Mouse (Mus musculus) urinary bladder, postnatal 10 days (tissue): ENCODE data around the gene Trp53i13.

Experiments used
- DNase-seq: peaks from one replicate; pipeline ENCODE4 v3.0.0; 2022; ENCODE audit warnings: low spot score

The Trp53i13 gene

DNA sequence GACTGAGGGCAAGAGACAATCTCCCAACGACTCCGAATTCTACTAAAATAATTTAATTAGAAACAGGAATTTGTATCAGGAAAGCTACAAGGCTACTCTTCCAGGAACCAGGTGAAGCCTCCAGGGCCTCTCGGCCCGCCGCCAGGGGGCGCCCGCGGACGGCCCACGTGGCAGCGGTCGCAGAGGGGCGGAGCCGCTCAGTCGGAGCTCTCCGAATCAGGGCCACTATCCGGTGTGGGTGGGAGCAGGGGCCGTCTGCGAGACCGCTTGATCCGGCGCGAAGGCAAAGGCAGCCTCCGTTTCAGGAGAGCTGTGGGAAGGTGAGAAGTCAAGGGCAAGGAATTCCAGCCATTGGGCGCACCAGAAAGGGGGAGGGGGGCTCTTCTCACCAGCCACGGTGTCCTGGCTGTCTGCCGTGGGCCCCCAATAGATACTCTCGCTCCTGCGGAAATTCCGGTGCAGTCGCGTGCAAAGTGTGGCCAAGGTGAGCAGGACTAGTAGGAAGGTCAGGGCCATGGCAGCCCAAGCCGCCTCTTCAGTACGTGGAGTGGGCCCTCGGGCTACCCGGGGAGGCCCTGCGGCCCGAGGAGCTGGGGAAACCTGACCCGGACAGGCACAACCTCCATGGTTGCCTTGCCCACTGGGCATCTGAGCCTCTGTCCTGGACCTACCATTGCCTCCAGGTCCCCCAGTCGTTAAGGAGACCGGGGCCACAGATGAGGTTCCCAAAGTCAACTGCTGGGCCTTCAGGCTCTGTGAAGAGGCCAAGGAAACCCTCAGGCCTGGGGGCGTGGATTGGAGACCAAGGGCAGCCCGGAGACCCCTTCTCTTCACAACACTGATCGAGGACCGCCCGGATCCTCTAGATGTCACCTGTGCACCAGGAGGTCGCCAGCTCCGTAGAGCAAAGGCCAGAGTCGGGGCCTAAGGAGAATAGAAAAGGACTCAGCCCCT is 7.4 kb downstream of the Trp53i13 start:
- DNase-seq = no peak

DNA sequence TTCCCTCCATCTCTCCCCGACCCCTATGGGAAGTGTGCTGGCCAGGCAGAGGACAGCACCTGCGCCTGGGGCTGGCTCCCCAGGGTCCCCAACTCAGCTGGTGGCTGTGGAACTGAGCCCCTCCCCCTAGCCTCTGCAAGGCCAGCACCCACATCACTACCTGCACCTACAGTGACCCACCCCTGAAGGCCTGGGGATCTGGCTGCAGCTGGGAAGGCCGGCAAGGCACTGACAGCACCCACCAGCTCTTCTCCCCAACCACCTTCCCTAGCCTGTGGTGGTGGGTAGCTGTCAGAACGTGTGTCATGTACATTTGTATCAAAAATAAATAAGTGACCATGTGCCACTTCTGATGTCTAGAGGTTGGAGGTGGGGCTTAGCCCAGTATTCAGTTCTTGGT is 8.4 kb downstream of the Trp53i13 start:
- DNase-seq = no peak

DNA sequence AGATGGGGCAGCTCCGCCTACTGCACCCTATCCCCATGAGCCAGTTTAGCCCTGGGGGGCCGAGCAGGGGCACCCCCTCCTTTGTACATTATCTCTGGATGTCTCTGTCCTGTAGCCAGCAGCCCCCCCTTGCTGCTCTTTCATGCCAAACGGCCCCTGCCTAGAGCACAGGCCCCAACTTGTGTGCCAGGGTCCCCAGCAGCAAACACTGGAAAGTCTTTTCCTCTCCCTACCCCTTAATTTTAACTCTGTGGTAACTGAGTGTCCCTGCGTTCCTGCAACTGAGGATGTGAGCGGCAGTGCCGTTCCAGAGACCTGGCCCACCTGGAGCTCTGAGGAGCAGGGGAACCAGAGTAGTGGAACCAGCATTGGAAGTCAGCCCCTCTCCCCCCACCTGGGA is 8.8 kb downstream of the Trp53i13 start:
- DNase-seq = no peak

DNA sequence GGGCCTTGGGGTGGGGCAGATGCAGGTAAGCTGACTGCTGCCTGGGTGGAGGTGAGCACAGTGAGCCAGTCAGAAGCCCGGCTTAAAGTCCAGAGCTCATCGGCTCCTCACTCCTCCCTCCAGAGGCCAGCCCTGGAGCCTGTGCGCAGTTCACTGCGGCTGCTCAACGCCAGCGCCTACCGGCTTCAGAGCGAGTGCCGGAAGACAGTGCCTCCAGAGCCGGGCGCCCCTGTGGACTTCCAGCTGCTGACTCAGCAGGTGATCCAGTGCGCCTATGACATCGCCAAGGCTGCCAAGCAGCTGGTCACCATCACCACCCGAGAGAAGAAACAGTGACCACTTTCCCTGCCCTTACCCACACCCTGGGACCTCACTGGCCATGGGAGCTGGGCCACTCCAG is 9.5 kb downstream of the Trp53i13 start:
- no peak for DNase-seq

DNA sequence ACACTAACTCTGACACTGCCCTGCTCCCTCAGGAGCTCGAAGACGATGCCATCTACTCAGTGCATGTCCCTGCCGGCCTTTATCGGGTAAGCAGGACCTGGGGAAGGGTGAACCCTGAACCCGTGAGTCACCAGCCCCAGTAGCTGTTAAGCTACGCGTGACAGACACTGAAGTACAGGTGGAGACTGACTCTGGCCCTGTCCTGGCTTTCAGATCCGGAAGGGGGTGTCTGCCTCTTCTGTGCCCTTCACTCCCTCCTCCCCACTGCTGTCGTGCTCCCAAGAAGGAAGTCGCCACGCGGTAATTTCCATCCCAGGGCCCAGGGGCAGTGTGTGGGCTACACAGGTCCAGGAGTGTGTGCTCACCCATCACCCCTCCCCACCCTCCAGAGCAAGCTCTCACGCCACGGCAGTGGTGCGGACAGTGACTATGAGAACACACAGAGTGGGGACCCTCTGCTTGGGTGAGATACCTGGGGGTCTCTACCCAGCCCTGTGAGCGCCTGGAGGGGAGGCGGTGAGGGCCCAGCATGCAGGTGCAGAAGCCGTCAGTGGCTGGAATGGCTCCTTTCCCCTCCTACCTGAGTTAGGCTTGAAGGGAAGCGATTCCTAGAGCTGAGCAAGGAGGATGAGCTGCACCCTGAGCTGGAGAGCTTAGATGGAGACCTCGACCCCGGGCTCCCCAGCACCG is 10.3 kb downstream of the Trp53i13 start:
- no peak for DNase-seq

DNA sequence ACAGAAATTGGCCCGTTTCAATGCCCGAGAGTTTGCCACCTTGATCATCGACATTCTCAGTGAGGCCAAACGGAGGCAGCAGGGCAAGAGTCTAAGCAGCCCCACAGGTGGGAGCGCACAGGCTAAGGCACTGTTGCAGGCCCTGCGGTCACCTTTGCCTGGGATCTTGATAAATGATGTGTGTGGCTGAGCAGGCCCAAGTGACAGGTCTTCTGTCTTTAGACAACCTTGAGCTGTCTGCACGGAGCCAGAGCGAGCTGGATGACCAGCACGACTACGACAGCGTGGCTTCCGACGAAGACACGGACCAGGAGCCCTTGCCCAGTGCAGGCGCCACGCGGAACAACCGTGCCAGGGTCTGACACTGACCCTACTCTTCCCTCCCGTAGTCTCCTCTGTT is 11.4 kb downstream of the Trp53i13 start:
- DNase-seq = no peak

DNA sequence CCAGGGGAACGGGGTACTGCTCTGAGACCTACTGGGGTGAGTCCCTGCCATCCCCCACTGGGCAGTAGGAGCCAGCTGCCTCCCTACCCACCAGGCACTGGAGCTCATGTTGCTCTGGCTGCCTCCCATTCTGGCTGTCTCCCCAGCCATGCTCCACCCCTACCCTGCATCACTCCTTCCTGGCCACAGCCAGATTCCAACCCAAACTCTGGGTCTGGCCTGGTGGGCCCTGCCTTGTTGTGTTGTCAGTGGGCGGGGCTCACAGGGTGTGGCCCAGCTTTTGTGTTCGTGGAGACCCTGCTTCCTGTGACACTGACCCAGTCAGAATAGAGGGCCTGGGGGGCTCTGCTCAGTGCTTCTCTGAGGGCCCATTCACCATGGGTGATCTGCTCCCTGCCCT is 12.3 kb downstream of the Trp53i13 start:
- DNase-seq = no peak

DNA sequence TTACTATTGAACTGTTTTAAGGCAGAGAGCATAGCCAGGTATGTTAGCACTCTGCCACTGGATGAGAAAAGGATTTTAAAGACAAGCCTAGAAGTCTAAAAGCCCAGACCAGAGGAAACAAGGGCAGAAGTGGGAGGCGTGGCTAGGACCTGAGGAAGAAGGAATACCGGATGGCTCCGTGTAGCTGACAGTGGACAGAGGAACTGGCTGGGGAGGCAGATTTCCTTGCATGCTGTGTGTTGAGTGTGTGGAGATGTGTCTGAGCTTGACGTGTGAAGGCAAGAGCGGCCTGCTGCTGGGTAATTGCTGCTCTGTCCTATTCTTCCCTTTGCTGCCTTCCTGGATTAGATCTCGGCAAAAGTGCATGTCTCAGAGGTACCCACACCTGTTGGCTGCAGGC is 13.3 kb downstream of the Trp53i13 start:
- DNase-seq = no peak

DNA sequence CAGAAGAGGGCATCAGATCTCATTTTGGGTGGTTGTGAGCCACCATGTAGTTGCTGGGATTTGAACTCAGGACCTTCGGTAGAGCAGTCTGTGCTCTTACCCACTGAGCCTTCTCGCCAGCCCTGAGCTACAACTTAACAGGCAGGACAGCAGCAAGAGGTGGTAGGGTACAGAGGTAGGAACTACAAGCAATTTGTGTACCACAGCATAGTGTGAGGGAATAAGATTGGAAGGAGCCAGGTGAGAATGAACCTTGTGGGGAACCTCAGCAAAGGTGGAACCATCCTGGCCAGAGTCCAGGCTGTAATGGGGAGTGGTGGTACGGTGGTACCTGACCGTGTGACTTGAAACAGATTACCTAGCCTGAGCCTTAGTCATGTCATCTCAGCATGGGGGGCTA is 13.8 kb downstream of the Trp53i13 start:
- no peak for DNase-seq

DNA sequence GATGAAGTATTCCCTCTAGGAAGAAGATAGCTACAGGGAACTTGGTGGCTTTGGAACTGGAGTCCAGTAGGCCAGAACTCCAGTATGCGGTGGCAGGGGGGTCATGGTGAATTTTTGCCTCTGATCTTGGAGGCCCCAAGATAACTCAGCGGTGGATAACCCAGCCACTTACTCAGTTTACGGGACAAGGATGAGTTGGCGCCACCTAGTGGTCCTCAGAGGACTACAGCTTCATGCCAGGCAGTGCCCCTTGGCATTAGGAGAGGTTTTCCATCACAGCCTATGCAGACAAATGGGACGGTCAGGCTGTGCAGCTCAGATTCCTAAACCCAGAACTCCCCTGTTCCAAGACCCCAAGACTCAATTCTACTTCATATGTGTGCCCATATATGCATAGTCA is 14.4 kb downstream of the Trp53i13 start:
- DNase-seq = no peak

DNA sequence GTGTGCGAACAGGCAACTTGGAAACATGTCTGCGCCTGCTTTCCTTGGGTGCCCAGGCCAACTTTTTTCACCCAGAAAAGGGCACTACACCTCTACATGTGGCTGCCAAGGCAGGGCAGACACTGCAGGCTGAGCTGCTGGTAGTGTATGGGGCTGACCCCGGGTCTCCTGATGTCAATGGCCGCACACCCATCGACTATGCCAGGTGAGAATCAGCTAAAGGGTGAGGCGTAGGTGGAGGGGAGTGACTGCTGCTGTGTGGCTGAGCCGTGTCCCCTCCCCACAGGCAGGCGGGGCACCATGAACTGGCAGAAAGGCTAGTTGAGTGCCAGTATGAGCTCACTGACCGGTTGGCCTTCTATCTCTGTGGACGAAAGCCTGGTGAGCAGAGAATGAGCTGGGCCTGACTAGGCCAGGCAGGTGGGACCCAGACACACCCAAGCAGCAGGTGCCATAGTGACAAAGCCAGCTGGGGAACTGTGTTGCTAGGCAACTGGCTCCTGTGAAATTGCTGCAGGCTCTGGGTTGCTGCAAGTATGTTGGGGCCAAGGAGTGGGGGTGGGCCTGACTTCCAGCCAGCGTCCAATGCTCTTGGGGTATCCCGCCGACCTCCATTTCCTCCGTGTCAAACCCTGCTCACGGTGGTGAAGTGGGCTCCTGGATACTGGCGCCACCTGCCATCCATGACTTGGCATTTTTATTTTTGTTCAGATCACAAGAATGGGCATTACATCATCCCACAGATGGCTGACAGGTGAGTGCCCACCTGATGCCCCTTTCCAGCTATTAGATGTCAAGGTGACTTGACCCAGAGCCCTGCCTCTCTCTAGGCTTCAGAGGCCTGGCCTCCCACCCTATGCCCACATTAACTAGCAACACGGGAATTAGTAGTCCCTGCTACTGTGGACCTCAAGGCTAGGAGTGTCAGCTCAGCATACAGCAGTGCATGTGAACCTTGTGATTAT is 15.1 kb downstream of the Trp53i13 start:
- DNase-seq = no peak

DNA sequence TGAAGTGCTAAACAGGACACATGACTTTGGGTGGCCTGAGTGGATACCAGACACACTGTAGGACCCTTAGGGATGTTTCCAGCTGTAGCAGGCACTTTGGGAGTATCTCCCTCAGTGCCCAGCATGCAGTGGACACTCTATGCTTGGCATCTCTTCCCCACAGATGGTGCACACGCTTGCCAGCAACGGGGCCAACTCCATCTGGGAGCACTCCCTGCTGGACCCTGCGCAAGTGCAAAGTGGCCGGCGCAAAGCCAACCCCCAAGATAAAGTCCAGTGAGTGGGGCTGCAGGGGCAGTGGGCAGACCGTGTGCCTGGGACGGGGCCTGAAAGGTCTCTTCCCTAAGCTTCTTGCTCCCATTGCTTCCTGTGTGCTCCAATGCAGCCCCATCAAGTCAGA is 16.4 kb downstream of the Trp53i13 start:
- no peak for DNase-seq

DNA sequence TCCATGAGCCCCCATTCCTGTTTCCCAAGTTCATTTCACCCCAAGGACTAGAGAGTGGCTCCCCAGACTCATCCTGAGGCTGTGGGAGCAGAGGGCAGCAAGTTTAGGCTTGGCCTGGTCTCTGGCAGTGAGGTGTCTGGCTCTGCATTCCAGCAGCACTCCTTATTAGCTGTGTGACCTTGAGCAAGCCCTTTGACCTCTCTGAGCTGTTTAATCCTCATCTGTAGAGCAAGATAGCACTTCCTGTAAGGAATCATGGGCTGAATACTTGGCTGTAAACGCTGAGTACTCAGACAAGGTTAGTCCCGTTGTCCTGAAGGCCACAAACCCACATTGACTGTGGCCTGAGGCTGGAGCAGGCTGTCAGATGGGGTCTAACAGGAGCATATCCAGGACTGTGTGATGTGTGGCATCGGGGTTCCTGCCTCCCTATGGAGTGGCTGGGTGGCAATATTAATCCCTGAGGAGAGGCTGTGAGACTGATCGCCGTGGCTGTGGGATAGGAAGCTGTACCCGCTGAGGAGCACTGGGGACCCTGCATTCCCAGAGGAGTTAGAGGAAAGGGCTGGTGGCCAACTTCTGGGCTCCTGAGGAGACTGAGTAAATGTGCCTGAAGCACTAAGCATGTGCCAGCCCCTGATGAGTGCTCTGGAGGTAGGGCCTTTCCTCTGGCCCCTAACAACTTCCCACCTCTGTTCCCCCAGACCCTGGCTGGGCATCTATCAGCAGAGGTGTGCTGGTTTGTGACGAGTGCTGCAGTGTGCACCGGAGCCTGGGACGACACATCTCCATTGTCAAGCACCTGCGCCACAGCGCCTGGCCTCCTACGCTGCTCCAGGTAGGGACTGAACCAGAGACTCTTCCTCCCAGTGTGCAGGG is 17.3 kb downstream of the Trp53i13 start:
- DNase-seq = no peak

DNA sequence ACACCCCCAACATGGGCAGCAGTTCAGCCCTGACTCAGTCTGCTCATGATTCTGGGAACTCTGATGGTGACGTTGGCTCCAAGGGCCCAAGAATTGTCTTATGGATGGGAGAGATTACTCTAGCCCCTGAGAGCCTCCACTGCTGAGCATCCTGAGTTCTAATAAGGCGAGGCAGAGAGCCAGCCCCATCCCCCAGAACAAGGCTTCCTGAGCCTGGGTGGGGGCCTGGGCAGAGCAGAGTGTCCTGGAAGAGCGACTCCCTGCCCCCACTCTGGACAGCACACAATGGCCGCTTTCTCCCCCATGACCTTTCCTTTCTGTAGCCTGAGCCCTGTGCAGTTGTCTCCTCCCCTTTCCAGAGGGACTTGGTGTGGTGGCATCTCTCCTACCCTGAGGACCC is 17.9 kb downstream of the Trp53i13 start:
- DNase-seq = no peak

DNA sequence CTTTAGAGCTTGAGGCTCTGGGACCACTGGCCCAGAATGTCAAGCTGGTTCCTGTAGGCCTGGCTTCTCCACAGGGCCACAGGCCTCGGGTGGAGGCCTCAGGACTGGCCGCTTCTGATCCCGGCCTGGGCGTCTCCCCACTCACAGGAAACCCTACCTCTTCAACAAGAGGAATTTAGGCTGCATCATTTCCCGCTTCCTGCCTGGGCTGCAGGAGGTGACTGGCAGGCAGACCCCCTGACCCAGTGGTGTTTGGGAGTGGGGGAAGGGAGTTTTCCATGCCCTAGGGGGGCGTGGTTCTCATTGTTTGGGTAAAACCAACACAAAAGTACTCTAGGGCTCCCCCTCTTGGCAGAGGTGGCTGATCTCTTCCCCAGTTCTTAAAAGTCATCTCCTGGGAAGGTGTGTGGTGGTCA is 18.4 kb downstream of the Trp53i13 start:
- no peak for DNase-seq

DNA sequence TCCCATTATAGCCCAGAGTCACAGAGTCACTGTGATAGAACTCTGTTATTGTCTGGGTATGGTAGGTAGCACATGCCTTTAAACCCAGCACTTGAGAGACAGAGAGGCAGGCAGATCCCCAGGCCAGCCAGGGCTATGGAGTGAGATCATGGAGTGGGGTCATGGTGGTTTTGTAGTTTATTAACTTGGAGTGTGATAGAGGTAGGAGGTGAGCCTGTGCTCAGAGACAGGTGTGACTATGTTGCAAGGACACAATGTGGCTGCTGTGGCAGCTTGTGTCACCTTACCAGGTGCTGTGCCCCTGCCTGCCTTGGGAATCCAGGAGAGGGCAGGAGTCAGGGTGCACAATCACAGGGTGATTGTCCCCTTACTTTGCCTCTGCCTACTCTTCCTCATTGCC is 20.3 kb downstream of the Trp53i13 start:
- no peak for DNase-seq

DNA sequence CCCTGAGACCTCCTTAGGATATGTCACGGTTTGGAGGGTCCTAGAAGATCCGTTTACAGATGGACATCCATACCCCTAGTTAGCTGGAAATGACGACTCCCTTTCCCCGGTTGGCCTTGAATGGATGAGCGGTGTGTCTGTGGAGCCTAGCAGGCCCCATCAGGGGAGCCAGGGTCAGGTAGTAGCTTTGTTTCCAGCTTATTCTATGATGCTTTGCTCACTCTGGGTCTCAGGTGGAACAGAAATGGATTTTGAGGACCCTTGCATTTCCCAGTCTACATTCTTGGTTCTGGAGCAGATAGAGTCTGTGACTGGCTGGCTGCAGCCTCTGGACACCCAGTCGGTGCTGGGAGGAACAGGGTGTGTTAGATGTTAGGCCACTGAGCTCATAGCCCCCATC is 21.0 kb downstream of the Trp53i13 start:
- no peak for DNase-seq

DNA sequence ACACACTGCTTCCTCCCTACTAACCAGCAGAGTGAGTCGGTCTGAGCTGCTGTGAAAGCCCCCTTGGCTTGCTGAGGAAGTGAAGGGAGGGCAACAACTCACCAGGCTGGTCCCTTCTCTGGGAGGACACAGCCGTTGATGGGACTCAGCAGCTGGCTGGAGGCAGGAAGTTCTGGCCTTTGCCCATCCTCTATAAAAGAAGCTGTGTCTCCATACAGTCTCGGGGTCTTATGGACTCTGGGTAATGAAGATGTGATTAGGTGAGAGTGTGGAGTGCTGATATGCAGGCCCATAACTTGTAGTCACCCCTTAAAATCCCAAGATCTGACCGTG is 21.5 kb downstream of the Trp53i13 start:
- DNase-seq = no peak

DNA sequence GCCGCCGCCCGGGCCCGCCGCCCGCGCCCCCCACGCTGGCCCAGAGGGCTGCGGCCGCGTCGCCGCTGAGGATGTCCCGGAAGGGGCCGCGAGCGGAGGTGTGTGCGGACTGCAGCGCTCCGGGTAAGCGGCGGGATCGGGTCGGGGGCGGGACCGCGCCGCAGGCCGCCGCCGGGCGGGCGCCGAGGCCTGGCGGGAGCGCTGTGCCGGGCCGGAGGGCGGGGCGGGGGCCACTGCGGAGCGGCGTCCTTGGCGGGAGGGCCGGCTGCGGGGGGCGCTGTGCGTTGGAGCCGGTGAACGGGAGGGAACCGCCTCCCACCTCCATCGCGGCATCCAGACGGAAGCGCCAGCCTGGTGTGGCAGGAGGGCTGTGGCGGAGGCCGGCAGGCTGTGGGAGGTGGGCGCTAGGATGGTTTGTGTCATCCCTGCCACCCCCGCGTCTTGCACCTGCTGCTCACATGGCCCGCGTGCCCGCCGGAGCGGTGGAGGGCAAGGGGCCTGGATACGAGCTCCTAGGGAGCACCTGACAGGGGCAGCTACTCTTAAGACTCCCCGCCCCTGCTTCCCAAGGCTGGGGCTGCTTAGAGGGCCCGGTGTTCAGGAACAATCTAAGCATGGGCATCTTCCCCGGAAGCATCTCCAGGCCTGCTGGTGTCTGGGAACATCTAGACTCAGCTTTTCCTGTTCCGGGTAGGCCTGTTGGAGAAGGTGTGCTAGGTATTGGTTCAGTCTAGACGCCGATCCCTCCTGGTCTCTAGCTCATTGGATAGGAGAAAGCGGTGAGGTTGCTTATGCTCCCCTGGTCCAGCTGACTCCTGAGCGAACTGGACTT is 22.1 kb downstream of the Trp53i13 start, which contains the start of gene Git1:
Git1 (plus strand) TSS at position 51 of the 832 bp plus-strand sequence.
- DNase-seq = no peak

DNA sequence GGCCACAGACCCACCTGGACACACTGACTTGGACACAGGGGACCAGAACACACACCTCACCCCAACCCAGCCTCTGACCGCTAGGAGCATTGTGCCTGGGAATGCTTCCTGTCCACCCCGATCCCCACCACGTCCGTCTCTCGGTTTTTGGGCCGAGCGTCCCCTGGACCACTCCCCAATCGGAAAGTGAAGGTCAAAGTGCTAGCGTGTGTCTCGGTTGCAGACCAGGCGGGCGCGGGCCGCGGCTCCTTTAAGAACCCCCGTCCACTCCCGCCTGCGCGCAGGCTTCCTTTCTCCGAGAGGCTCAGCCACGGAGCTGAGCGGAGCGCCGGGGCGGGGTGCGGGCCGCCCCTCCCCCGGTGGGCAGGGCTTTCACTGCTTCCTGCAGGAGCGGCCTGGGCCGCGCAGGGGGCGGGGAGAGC is 22.9 kb downstream of the Trp53i13 start:
- DNase-seq = peak; percentile 56
